14 mouse cellular contexts compared by ENCODE assay signal in genomic region chr6:148063131-148063530, GRCm38 (mm10). TPM values are rescaled to one million over a fixed set of nuclear protein-coding genes. Genes with fewer than 3 reads are reported as not detected.
"Had no signal": no experiment of that assay in that cellular context is flagged by ENCODE, and none has a peak within 500 bp of the region (broad histone marks: within the 10 kb centered on the region; RNA-seq: fewer than 3 reads in every experiment).

No protein-coding gene starts in this region.

- DNase-seq: gastrocnemius, postnatal 14 days; gastrocnemius, postnatal 36 days; heart, adult 2 months; heart, postnatal 14 days; heart, postnatal 4 days; kidney, adult 18-20 months; kidney, adult 8-10 months; kidney, postnatal 14 days; kidney, postnatal 36 days; layer of hippocampus, adult 9-11 months; layer of hippocampus, postnatal 36 days; left cerebral cortex, postnatal 4 days; lung, adult 18-20 months had no signal

RNA-seq across cellular contexts. Expression of gene Far2, which starts 16.1 kb away (rescaled TPM):
- total RNA-seq: gastrocnemius, postnatal 36 days; heart, adult 2 months; heart, postnatal 4 days; liver, adult 2 months had no signal
- polyA plus RNA-seq: heart, adult 2 months had no signal
